Mouse (Mus musculus) macrophage (primary cell): Measurements from ENCODE around the gene Rnf115. TPM values are rescaled to one million over a fixed set of nuclear protein-coding genes. Genes with fewer than 3 reads are reported as not detected.

Source experiments
- H3K27ac ChIP-seq: fragments of 350-480 bp; formaldehyde crosslinking; 2 replicates; pipeline ENCODE4 v1.9.0; 2021
- H3K36me3 ChIP-seq: fragments of 350-480 bp; formaldehyde crosslinking; 2 replicates; pipeline ENCODE4 v1.9.0; 2021; ENCODE audit errors: inconsistent target
- H3K4me3 ChIP-seq: fragments of 350-480 bp; formaldehyde crosslinking; 2 replicates; pipeline ENCODE4 v1.9.0; 2021; ENCODE audit errors: inconsistent target
- H3K79me2 ChIP-seq: fragments of 350-480 bp; formaldehyde crosslinking; 2 replicates; pipeline ENCODE4 v1.9.0; 2021; ENCODE audit errors: inconsistent target
- WGBS: methylation state at CpG from one replicate; pipeline ENCODE4 v1.1.7; 2026; ENCODE audit warnings: inconsistent platforms; ENCODE audit not compliant: missing documents; 5-methylcytosine and 5-hydroxymethylcytosine counted together
- polyA plus RNA-seq: library from polyadenylated mRNA; stranded (reverse); fragments of 250-400 nt; gene quantifications from 3 replicates; pipeline ENCODE4 v1.2.4, GENCODE M21; 2018; ENCODE audit warnings: inconsistent platforms

Rnf115 gene
- polyA plus RNA-seq, 1 experiment from 2014 or later, result 94.2 TPM

DNA sequence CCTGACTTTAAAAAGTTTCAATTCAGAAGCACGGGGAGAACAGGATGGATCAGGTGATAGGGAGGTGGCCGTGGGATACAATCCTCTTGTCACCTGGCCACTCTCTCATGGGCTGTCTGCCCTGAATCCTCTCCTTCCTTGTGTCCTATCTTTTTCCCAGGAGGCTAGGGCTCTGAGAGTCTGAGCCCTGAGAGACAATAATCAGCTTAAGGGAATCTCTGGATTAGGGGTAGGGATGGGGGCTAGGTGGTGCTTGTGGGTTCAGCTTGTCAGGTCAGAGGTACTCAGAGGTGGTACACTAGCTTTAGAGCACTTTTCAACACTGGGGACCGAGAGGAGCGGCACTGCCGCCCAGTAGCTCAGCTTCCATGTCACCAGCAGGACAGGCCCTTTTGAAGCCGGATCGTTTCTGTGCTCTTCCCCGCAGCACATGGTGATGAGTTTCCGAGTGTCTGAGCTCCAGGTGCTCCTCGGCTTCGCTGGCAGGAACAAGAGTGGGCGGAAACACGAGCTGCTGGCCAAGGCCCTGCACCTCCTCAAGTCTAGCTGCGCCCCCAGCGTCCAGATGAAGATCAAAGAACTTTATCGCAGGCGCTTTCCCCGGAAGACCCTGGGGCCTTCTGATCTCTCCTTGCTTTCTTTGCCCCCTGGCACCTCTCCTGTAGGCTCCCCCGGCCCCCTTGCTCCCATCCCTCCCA, 28.3 kb upstream of the Rnf115 start:
- H3K4me3 ChIP-seq, result no peak overlapping the region
- WGBS, result 95% methylated on average over 19 of the region's 19 CpGs
- peaks cover 41% of the 10 kb centered on the region for H3K36me3 ChIP-seq
- H3K27ac ChIP-seq, result no peak overlapping the region
- H3K79me2 ChIP-seq, result peaks cover 20% of the 10 kb centered on the region

DNA sequence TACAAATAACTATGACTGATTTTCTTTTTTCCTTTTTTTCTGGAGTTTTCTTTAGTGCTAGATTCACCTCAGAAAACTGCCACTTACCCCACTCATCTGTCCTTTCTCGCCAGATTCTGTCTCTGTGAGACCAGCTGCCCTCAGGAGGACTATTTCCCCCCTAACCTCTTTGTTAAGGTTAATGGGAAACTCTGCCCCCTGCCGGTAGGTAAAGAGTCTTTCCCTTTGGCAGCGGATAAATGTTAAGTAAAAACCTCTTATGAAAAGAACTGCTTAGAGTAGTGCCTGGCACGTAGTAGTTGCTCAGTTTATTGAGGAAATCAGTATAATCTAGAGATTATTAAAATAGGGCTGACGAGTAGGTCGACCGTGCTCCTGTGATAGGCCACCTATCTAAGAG, 27.1 kb upstream of the Rnf115 start:
- Histone ChIP-seq H3K79me2 (peaks cover 20% of the 10 kb centered on the region), H3K4me3 (no peak overlapping the region), H3K36me3 (peaks cover 51% of the 10 kb centered on the region), H3K27ac (no peak overlapping the region)
- 79% methylated on average over 7 of the region's 7 CpGs for WGBS

DNA sequence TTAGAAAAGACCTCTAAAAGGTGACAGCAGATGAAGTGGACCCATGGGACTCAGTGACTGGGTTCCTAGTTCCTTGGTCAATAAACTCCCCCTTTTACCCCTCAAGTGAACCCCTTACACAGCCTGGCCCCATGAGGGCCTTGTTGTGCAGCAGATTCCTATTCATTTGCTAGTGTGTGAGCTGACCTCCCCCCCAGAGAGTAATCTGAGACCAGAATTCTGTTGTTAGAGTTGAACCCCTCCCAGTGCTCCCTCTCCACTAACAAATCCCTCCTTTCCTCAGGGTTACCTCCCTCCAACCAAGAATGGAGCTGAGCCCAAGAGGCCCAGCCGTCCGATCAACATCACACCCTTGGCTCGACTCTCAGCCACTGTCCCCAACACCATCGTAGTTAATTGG, 26.5 kb upstream of the Rnf115 start:
- Histone ChIP-seq H3K36me3 (peaks cover 51% of the 10 kb centered on the region), H3K27ac (no peak overlapping the region), H3K4me3 (no peak overlapping the region), H3K79me2 (peaks cover 20% of the 10 kb centered on the region)
- WGBS, result 93% methylated on average over 4 of the region's 4 CpGs

DNA sequence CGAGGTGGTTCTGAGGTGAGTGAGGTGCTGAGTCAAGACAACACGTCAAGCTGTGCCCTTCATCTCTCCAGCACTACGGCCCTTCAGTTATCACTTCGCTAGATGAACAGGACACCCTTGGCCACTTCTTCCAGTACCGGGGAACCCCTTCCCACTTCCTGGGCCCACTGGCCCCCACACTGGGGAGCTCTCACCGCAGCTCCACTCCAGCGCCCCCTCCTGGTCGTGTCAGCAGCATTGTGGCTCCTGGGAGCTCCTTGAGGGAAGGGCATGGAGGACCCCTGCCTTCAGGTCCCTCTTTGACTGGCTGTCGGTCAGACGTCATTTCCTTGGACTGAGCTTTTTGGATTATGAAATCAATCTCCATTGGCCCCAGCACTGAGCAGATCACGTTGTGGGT, 22.7 kb upstream of the Rnf115 start:
- no peaks in the 10 kb centered on the region for H3K79me2 ChIP-seq
- WGBS, result 76% methylated on average over 11 of the region's 11 CpGs
- peaks cover 51% of the 10 kb centered on the region for H3K36me3 ChIP-seq
- no peak overlapping the region for H3K4me3 ChIP-seq
- H3K27ac ChIP-seq, result no peak overlapping the region

DNA sequence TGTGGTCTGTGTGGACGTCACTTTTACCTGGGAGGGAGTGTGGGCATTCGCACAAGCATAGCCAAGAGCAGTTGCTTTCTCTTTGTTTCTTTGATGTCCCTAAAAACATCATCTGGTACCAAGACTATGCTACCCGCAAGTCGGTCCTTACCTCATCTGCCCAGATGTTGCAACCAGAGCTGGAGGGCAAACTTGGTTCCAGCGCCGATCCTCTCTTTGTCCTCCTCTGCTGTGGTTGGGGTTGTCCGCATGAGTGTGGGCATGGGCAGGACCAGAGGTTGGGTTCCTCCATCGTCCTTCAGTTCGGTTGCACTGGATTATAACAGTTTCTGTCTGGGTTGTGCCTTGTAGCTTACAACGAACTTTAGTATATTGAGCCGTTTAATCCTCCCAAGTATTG, 21.2 kb upstream of the Rnf115 start:
- no peak overlapping the region for H3K4me3 ChIP-seq
- no peak overlapping the region for H3K27ac ChIP-seq
- no peaks in the 10 kb centered on the region for H3K79me2 ChIP-seq
- H3K36me3 ChIP-seq, result peaks cover 51% of the 10 kb centered on the region
- 93% methylated on average over 9 of the region's 11 CpGs for WGBS

DNA sequence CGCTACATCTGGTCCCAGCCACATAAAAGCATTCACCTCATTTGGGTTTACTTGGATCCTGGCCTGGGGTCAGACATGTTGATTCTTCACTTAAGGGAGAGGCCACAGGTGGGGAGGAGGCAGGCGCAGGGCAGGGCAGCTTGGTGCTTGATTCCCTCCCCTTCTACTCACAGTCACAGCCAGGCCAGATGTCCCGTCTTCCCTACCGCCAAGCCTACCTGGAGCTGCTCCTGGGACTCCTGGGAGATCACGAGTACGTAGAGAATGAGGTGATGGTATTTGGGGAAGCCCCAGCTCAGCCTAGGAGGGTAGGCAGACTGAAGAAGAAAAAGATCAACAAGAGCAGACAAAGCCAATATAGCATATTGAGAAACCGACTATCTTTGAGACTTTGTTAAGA, 20.5 kb upstream of the Rnf115 start:
- 94% methylated on average over 7 of the region's 7 CpGs for WGBS
- Histone ChIP-seq H3K4me3 (no peak overlapping the region), H3K79me2 (no peaks in the 10 kb centered on the region), H3K36me3 (peaks cover 51% of the 10 kb centered on the region), H3K27ac (no peak overlapping the region)

DNA sequence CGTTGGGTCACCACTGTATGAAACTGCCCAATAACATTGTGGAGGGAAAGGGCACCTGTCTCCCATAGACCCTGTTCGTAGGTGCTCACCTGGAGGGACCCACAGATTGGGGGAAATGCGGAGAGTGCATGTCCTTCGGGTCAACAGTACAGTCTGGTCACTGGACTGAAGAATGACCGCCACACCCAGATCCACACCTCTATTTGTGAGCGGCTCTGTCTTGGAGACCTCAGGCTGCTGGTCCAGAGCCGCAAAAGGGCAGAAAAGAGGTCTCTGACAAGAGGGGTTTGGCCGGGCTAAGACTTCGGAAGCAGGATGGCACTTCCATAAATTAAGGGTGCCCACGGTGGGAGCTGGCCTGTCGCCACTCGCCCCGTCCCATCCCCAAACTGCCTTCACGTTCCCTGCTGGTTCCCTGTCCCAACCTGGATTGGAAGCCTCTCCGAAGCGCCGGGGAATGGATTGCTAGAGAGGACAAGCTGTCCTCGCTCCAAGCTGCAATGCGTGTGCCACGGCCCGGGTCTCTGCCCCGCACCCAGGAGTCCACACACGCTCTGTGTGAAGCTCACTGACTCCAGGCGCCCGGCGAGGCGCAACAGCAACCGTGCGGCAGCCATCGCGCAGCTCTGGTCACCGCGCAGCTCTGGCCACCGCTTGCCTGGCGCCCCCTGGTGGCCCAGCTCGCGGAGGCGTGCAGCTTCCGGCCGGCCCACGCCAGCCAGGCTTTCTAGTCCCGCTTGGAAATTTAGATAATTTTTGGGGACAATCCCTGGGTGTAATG, 19.4 kb upstream of the Rnf115 start, which contains the start of gene Nudt17:
Nudt17 (minus strand) TSS at position 660 of the 781 bp plus-strand sequence.
- WGBS, result 9% methylated on average over 41 of the region's 42 CpGs
- no peak within 1 kb of the TSS for H3K27ac ChIP-seq
- peaks cover 54% of the 10 kb centered on the region for H3K36me3 ChIP-seq
- H3K4me3 ChIP-seq, result no peak within 1 kb of the TSS
- no peaks in the 10 kb centered on the region for H3K79me2 ChIP-seq

DNA sequence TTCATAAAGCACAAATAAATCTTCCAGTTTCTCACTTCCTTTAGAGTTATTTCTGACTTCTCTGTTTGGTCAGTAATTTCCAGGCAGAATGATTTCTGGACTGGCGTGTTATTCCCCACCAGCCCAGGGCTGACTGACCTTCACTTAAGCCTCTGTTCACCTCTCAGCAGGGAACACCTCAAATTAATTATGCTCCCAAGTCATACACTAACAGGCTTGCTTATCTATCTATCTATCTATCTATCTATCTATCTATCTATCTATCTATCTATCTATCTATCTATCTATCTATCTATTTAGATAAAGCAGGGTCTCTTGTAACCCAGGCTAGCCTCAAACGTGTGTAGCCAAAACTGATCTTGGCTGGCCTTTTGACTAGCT, 18.8 kb upstream of the Rnf115 start:
- WGBS, result 84% methylated on average over 2 of the region's 2 CpGs
- no peak overlapping the region for H3K27ac ChIP-seq
- H3K4me3 ChIP-seq, result no peak overlapping the region
- H3K36me3 ChIP-seq, result peaks cover 55% of the 10 kb centered on the region
- no peaks in the 10 kb centered on the region for H3K79me2 ChIP-seq

DNA sequence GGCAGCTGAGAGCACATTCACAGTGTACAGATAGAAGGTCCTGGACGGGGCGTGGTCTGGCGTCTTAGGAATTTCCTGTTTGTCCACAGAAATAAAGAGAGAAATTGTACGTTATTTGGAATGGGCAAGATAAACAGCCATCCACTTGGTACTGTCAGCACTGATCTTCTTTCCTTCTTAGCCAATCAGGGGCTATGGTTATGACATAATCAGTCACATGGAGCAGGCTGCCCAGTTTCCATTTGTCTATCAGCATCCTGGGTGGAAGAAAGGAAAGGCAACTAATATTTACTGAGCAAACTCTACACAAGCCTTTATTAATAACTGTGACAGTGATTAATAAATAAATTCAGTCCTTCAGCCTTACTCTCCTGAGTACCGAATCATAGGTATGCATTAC, 13.2 kb upstream of the Rnf115 start:
- Histone ChIP-seq H3K27ac (no peak overlapping the region), H3K36me3 (peaks cover 66% of the 10 kb centered on the region), H3K4me3 (no peak overlapping the region), H3K79me2 (no peaks in the 10 kb centered on the region)
- WGBS, result 89% methylated on average over 5 of the region's 5 CpGs

DNA sequence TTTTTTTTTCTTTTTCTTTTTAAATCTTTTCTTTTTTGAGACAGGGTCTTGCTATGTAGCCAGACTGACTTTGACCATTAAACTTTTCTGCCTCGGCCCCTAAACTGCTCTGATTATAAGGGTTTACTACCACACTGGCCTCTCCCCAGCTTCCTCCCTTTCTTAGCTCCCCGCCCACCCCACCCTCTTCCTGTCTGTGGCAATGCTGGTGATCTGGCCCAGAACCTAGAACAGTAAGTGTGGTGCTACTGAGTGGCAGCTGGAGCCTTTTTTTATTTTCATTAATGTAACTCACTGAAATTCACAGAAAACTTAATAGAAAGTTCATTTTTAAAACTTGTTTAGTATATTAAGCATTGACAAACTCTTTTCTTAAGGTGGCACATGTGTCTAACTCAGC, 11.6 kb upstream of the Rnf115 start:
- Histone ChIP-seq H3K27ac (peak overlapping the region; percentile 33), H3K4me3 (no peak overlapping the region), H3K79me2 (no peaks in the 10 kb centered on the region), H3K36me3 (peaks cover 70% of the 10 kb centered on the region)
- 6% methylated on average over 2 of the region's 2 CpGs for WGBS

DNA sequence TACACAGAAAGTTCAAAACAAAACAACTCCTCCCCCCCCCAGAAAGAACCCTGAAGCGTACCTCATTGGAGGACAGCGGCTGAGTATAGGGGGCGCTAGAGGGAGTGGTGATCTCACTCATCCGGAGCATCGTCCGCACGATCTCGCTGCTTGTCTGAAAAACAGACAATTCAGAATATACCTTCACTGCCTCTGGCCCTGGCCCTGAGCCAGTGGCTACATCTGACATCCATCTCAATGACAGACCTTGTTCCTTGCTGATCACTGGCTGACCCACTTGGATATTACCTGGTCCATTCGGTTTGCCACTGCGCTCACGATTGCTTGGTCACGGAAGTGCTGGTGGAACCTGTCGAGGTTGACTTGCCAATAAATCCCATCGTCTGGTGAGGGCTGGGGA, 8.3 kb upstream of the Rnf115 start:
- WGBS, result 83% methylated on average over 14 of the region's 14 CpGs
- peaks cover 68% of the 10 kb centered on the region for H3K36me3 ChIP-seq

DNA sequence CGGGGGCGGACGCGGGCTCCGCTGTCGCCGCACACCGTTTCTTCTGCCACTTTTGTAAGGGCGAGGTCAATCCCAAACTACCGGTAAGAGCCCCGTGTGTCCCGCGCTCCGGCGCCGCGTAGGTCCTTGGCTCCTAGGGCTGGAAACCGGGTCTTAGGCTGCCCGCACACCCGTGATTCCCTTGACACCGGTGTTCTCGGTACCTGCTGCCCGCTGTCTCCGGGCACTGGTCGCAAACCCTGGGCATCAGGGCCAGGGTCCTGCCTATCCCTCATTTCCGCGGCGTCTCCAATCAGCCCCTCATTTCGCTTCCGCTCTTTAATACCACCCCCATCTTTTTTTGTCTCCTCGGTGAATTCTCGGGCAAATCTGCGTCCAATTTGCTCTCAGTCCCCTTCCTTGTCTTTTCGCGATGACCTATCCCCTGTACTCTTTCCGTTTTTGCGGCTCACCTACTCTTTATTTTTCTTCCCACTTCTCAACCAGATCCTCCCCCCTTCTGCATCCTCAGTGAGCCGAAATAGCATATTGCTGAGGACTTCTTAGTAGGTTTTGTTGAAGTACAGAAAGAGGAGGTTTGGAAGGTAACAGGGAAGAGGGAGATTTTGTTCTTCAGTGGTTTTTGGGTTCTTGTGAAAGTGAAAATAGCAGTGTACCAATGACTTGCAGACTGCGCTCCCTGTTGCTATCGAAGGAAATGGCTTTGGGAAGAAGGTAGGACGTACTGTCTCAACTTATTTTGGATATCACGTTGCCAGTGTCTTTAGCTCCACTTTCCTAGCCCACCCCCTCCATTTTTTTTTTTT, 567 bp downstream of the Rnf115 start:
- Histone ChIP-seq H3K27ac (peak overlapping the region; percentile 91), H3K4me3 (peak overlapping the region; percentile 97), H3K79me2 (peaks cover 87% of the 10 kb centered on the region), H3K36me3 (peaks cover 9% of the 10 kb centered on the region)
- under 1% methylated on average over 41 of the region's 42 CpGs for WGBS

More for the DNA sequence above, 8.3 kb upstream of the Rnf115 start:
- H3K4me3 ChIP-seq, result no peak overlapping the region
- no peak overlapping the region for H3K27ac ChIP-seq
- H3K79me2 ChIP-seq, result peaks cover 5% of the 10 kb centered on the region; the same call in 1 of the 2 replicates

DNA sequence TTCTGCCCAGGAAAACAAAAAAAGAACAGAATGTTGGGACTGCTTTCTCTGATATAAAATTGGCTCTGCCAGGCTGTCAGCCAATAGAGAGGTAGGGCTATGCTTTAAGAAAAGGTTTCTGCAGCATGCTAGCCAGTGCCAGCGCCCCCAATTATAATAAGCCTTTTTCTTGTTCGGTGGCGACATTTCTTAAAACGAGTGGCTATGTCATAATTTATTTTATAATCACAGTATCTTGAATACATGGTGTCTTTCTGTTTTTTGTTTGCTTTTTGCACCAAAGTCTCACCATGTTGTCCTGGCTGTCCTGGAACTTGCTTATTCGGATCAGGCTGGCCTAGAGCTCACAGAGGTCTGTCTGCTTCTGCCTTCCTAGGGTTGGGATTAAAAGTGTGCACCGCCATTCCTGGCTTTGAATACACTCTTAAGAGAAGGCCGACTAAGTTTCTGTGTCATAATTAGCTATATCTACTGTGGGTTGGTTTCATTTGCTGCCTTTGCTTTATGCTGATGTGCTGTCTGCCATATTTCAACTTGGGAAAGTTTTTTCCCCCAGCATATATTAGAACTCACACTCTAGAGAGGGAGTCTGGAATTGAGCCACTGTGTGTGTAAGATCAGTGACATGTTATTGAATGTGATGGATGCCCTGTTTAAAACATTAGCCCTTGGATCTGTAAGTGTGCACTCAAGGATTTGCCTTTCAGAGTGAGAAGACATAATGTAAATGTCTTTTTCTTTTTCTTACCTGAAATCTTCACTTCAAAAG, 1.4 kb downstream of the Rnf115 start:
- Histone ChIP-seq H3K79me2 (peaks cover 94% of the 10 kb centered on the region), H3K36me3 (peaks cover 1% of the 10 kb centered on the region; the same call in 1 of the 2 replicates), H3K27ac (peak overlapping the region; percentile 91), H3K4me3 (peak overlapping the region; percentile 97)
- WGBS, result 43% methylated on average over 7 of the region's 7 CpGs

DNA sequence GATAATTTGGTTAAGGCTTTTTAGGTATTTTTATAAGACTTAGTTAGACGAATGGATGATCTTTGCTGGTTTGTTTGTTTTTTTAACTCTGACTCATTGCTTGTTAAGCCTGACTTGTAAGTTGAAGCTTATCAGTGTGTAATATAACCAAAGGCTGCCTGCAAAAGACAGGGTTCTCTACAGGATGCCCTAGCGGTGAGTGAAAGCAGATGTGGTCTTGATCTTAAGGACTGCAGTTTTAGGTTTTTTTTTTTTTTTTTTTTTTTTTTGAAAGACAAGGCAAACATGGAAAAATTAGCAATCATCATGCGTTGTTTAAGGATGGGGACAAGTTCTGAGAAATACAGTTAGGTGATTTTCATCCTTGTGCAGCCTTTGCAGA, 1.9 kb downstream of the Rnf115 start:
- Histone ChIP-seq H3K36me3 (no peaks in the 10 kb centered on the region), H3K79me2 (peaks cover 96% of the 10 kb centered on the region), H3K4me3 (peak overlapping the region; percentile 97), H3K27ac (peak overlapping the region; percentile 91; the same call in 1 of the 2 replicates)
- 52% methylated on average over 3 of the region's 3 CpGs for WGBS
